Mouse (Mus musculus) MEL (cell line): ENCODE measurements around the gene Fgf11. TPM values are rescaled to one million over a fixed set of nuclear protein-coding genes. Genes with fewer than 3 reads are reported as not detected.

Source experiments
- DNase-seq: peaks from one replicate; pipeline ENCODE4 v3.0.0; 2011; ENCODE audit warnings: low read depth, low spot score
- H3K27ac ChIP-seq: 2 replicates; pipeline ENCODE4 v1.5.1; 2012; ENCODE audit warnings: low read depth, mild to moderate bottlenecking, control low read depth, low read length, moderate library complexity; ENCODE audit not compliant: control insufficient read depth
- H3K27me3 ChIP-seq, 2 experiments: fragments of 150-350 bp in 1 of 2; sonication (generic) in 1 of 2; 2 replicates each; pipeline ENCODE4 v1.6.1; 2012; ENCODE audit warnings: low read length in 2 of 2, mild to moderate bottlenecking in 2 of 2, improper control_type of control experiment in 1 of 2, moderate library complexity in 1 of 2; ENCODE audit not compliant: insufficient read depth in 2 of 2, control insufficient read depth in 1 of 2
- H3K36me3 ChIP-seq, 2 experiments: 2 replicates each; pipeline ENCODE4 v1.6.1; 2012 to 2014; ENCODE audit warnings: low read length in 2 of 2, improper control_type of control experiment in 1 of 2, inconsistent platforms in 1 of 2, mild to moderate bottlenecking in 1 of 2; ENCODE audit not compliant: insufficient read depth in 2 of 2, control insufficient read depth in 1 of 2
- H3K4me1 ChIP-seq, 2 experiments: fragments of 150-350 bp in 1 of 2; sonication (generic) in 1 of 2; 2 replicates each; pipeline ENCODE4 v1.6.1; 2012; ENCODE audit warnings: low read length in 2 of 2, improper control_type of control experiment in 1 of 2, mild to moderate bottlenecking in 1 of 2; ENCODE audit not compliant: insufficient read depth in 2 of 2, control insufficient read depth in 1 of 2
- H3K4me3 ChIP-seq, 2 experiments: fragments of 150-350 bp in 1 of 2; sonication (generic) in 1 of 2; 2 replicates each; pipeline ENCODE4 v1.5.1; 2012; ENCODE audit warnings: low read depth in 2 of 2, low read length in 2 of 2, mild to moderate bottlenecking in 2 of 2, moderate library complexity in 2 of 2, control low read depth in 1 of 2, improper control_type of control experiment in 1 of 2; ENCODE audit not compliant: control insufficient read depth in 1 of 2, insufficient read depth in 1 of 2
- H3K79me2 ChIP-seq: 2 replicates; pipeline ENCODE4 v1.6.1; 2012; ENCODE audit warnings: mild to moderate bottlenecking, low read length, moderate library complexity; ENCODE audit not compliant: control insufficient read depth, poor library complexity, insufficient read depth
- H3K9ac ChIP-seq: 2 replicates; pipeline ENCODE4 v1.6.1; 2012; ENCODE audit warnings: low read depth, mild to moderate bottlenecking, control low read depth, low read length, moderate library complexity; ENCODE audit not compliant: control insufficient read depth, poor library complexity, severe bottlenecking
- H3K9me3 ChIP-seq: fragments of 150-350 bp; sonication (generic); replicated peaks from 2 replicates; pipeline ENCODE4 v1.6.1; 2012; ENCODE audit warnings: mild to moderate bottlenecking, low read length, improper control_type of control experiment, moderate library complexity; ENCODE audit not compliant: insufficient read depth
- CTCF ChIP-seq, 3 experiments: IDR thresholded peaks in 2 of 3; conservative IDR thresholded peaks in 1 of 3; 2 replicates each; pipeline ENCODE4 v1.5.1; 2011 to 2012; ENCODE audit warnings: low read length in 3 of 3, low read depth in 2 of 3, mild to moderate bottlenecking in 2 of 3, improper control_type of control experiment in 1 of 3, inconsistent platforms in 1 of 3, mixed read lengths in 1 of 3, moderate library complexity in 1 of 3; ENCODE audit not compliant: control insufficient read depth in 1 of 3, insufficient read depth in 1 of 3, poor library complexity in 1 of 3, severe bottlenecking in 1 of 3
- EP300 ChIP-seq, 2 experiments: IDR thresholded peaks; 2 replicates each; pipeline ENCODE4 v1.6.1; 2011; ENCODE audit warnings: improper control_type of control experiment in 2 of 2, low read length in 2 of 2, low read depth in 1 of 2, mild to moderate bottlenecking in 1 of 2
- GABPA ChIP-seq: IDR thresholded peaks from 2 replicates; pipeline ENCODE4 v1.6.1; 2012; ENCODE audit warnings: low read depth, mild to moderate bottlenecking, inconsistent platforms, low read length, improper control_type of control experiment, moderate library complexity
- GATA1 ChIP-seq: IDR thresholded peaks from 2 replicates; pipeline ENCODE4 v1.6.1; 2011; ENCODE audit warnings: low read depth, low read length, improper control_type of control experiment
- KAT2A ChIP-seq: conservative IDR thresholded peaks from 2 replicates; pipeline ENCODE4 v1.6.1; 2012; ENCODE audit warnings: low read depth, low read length, improper control_type of control experiment, inconsistent platforms
- MAFK ChIP-seq: IDR thresholded peaks from 2 replicates; pipeline ENCODE4 v1.6.1; 2011; ENCODE audit warnings: low read depth, mild to moderate bottlenecking, low read length, improper control_type of control experiment, borderline replicate concordance
- MAX ChIP-seq: IDR thresholded peaks from 2 replicates; pipeline ENCODE4 v1.6.1; 2011; ENCODE audit warnings: low read length, improper control_type of control experiment
- MAZ ChIP-seq: IDR thresholded peaks from 2 replicates; pipeline ENCODE4 v1.6.1; 2012; ENCODE audit warnings: low read depth, mild to moderate bottlenecking, inconsistent platforms, low read length, improper control_type of control experiment
- MXI1 ChIP-seq: IDR thresholded peaks from 2 replicates; pipeline ENCODE4 v1.6.1; 2011; ENCODE audit warnings: mild to moderate bottlenecking, low read depth, low read length, improper control_type of control experiment
- MYB ChIP-seq: IDR thresholded peaks from 2 replicates; pipeline ENCODE4 v1.6.1; 2011; ENCODE audit warnings: mild to moderate bottlenecking, low read depth, low read length, improper control_type of control experiment
- NELFE ChIP-seq: IDR thresholded peaks from 2 replicates; pipeline ENCODE4 v1.6.1; 2011; ENCODE audit warnings: low read depth, low read length, improper control_type of control experiment
- NRF1 ChIP-seq: IDR thresholded peaks from 2 replicates; pipeline ENCODE4 v1.6.1; 2014; ENCODE audit warnings: low read depth, mild to moderate bottlenecking, inconsistent platforms, low read length, improper control_type of control experiment, moderate library complexity; ENCODE audit not compliant: poor library complexity, insufficient read depth, severe bottlenecking
- POLR2AphosphoS2 ChIP-seq: IDR thresholded peaks from 2 replicates; pipeline ENCODE4 v1.6.1; 2011; ENCODE audit warnings: low read length, improper control_type of control experiment
- RAD21 ChIP-seq: IDR thresholded peaks from 2 replicates; pipeline ENCODE4 v1.6.1; 2011; ENCODE audit warnings: mild to moderate bottlenecking, low read depth, low read length, improper control_type of control experiment
- RCOR1 ChIP-seq: IDR thresholded peaks from 2 replicates; pipeline ENCODE4 v1.6.1; 2012; ENCODE audit warnings: low read depth, mild to moderate bottlenecking, inconsistent platforms, low read length, improper control_type of control experiment
- SMC3 ChIP-seq: IDR thresholded peaks from 2 replicates; pipeline ENCODE4 v1.6.1; 2011; ENCODE audit warnings: low read depth, low read length, improper control_type of control experiment
- TAL1 ChIP-seq: IDR thresholded peaks from 2 replicates; pipeline ENCODE4 v1.6.1; 2012; ENCODE audit warnings: mild to moderate bottlenecking, inconsistent platforms, low read length, moderate library complexity, mixed read lengths
- TCF12 ChIP-seq: IDR thresholded peaks from 2 replicates; pipeline ENCODE4 v1.6.1; 2014; ENCODE audit warnings: low read depth, mild to moderate bottlenecking, inconsistent platforms, low read length, improper control_type of control experiment, moderate library complexity
- ZC3H11A ChIP-seq: IDR thresholded peaks from 2 replicates; pipeline ENCODE4 v1.6.1; 2012; ENCODE audit warnings: low read depth, mild to moderate bottlenecking, inconsistent platforms, low read length, improper control_type of control experiment
- ZNF384 ChIP-seq: IDR thresholded peaks from 2 replicates; pipeline ENCODE4 v1.6.1; 2012; ENCODE audit warnings: low read depth, mild to moderate bottlenecking, inconsistent platforms, low read length, improper control_type of control experiment
- polyA plus RNA-seq, 2 experiments: library from polyadenylated mRNA; stranded (reverse) in 1 of 2; unstranded in 1 of 2; fragments of >175 nt in 1 of 2; fragments of >200 nt in 1 of 2; gene quantifications; 2 replicates each; pipeline versions ENCODE4 v1.2.1 to v1.2.4; 2012; ENCODE audit warnings: low replicate concordance in 2 of 2, low read depth in 1 of 2; ENCODE audit not compliant: insufficient read length in 2 of 2, insufficient read depth in 1 of 2, missing spikeins in 1 of 2
- total RNA-seq: library from RNA; depleted of rRNA; stranded (reverse); fragments of 300-350 nt; gene quantifications from 2 replicates; pipeline ENCODE4 v1.2.3, GENCODE M21; 2012

The Fgf11 gene
- total and polyA plus RNA-seq, 3 experiments = 5.1 to 26.8 TPM; not detected in 1

DNA sequence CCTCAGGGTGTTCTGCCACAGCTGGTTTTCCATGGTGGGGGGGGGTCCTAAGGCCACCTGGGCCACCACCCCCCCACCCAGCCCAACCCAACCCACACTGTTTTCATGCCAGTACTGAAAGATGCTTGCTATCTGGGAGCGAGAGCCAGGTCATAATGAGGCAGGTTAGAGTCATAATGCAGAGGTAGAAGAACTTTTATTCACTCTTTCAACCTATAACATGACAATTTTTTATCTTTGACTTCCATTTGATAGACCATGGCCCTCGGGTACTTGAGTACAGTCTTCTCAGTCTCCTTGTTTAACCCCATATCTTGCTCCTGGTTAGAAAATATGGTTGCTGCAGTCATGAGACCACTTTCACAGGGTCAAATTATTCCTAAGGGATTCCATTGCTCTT lies 16.7 kb upstream of the Fgf11 start, which contains the start of gene Spem2:
Gene Spem2, minus strand, starts transcription at position 101 of the 400 bp plus-strand sequence.
- 0 out of 4 replicates have a peak, but pooled peaks cover 0 to 2% of the 10 kb centered on the region in 2 experiments for H3K27me3 ChIP-seq
- H3K9ac ChIP-seq = no peak within 1 kb of the TSS
- no peaks in the 10 kb centered on the region for H3K79me2 ChIP-seq
- DNase-seq = no peak
- H3K9me3 ChIP-seq = no peaks in the 10 kb centered on the region
- no peak within 1 kb of the TSS for H3K4me3 ChIP-seq
- H3K4me1 ChIP-seq = no peaks in the 10 kb centered on the region
- no peak for TF ChIP-seq NELFE
- H3K27ac ChIP-seq = no peak within 1 kb of the TSS
- H3K36me3 ChIP-seq = no peaks in the 10 kb centered on the region

DNA sequence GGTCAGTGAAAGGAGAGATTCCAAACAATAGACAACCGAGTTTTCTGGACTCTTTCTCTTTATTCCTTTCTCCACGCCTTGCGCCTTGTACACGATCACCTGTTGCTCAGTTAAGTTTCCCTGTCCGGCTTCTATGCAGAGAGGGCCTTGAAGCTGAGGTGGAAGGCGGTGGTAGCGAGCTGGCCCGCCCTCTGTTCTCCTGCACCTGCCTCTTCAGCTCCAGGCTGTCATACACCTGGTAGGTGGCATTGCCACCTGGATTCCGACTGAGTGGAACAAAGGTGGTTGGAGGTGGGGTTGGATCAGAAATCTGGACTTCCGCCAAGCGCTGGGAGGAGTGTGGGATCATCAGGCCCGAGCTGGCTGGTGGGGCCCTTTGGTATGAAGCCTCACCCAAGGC lies 14.9 kb upstream of the Fgf11 start:
- H3K27me3 ChIP-seq = peaks cover 0 to 2% of the 10 kb centered on the region in 2 experiments; a peak in 1 of 4 replicates

DNA sequence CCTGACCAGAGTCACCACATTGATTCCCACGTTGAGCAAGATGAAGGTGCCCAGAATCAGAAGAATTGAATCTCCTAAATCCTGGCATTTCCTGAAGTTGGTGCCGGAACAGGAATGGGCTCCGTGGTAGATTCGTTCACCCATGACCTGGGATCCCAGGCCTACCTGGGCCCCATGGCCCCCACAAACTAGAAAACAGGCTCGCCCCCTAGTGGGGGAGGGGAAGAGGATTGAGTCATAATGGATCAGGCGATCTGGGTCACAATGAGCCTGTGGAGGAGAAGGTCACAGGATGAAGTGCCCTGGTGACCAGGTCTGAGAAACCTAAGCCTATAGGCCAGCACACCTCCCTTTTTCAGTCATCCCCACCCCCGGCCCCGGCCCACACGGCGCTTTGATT lies 13.5 kb upstream of the Fgf11 start, which contains the start of gene Gm39566:
Gene Gm39566, minus strand, starts transcription at position 144 of the 400 bp plus-strand sequence.
- Histone ChIP-seq H3K4me3 (no peak within 1 kb of the TSS), H3K9ac (no peak within 1 kb of the TSS)
- DNase-seq = no peak
- no peak for TF ChIP-seq EP300 (IDR thresholded peaks at IDR 0.05; ENCODE audit: low read depth in 1 of 2, low read length in 2 of 2)
- peak in 2 of 3 experiments; percentile 29 to 31; a peak in 3 of 6 replicates for TF ChIP-seq CTCF (IDR thresholded peaks at IDR 0.05 in 2 of 3, conservative IDR thresholded peaks at IDR 0.05 in 1 of 3; ENCODE audit: control insufficient read depth in 1 of 3, insufficient read depth in 1 of 3, low read depth in 2 of 3, low read length in 3 of 3, poor library complexity in 1 of 3, severe bottlenecking in 1 of 3)
- TF ChIP-seq RAD21 = peak; percentile 10
- no peak for TF ChIP-seq GATA1
- no peak for TF ChIP-seq POLR2AphosphoS2
- TF ChIP-seq ZNF384 = no peak
- TF ChIP-seq ZC3H11A = 0 out of 2 replicates have a peak, but pooled peaks have one; percentile 22
- TF ChIP-seq TCF12 = no peak
- TF ChIP-seq MAZ = 0 out of 2 replicates have a peak, but pooled peaks have one; percentile 38
- no peak for TF ChIP-seq TAL1
- TF ChIP-seq SMC3 = 0 out of 2 replicates have a peak, but pooled peaks have one; percentile 30
- TF ChIP-seq RCOR1 = no peak
- TF ChIP-seq, all 39 proteins: peak for 5
- H3K79me2 ChIP-seq = no peaks in the 10 kb centered on the region
- H3K36me3 ChIP-seq = no peaks in the 10 kb centered on the region
- no peaks in the 10 kb centered on the region for H3K9me3 ChIP-seq
- peaks cover 2 to 5% of the 10 kb centered on the region in 2 experiments for H3K27me3 ChIP-seq
- no peak within 1 kb of the TSS for H3K27ac ChIP-seq
- no peaks in the 10 kb centered on the region for H3K4me1 ChIP-seq

More for the DNA sequence above, 14.9 kb upstream of the Fgf11 start:
- H3K9me3 ChIP-seq = no peaks in the 10 kb centered on the region
- TF ChIP-seq EP300 (IDR thresholded peaks at IDR 0.05; ENCODE audit: low read depth in 1 of 2, low read length in 2 of 2) = no peak
- TF ChIP-seq KAT2A = no peak
- TF ChIP-seq MAFK = no peak
- no peak for TF ChIP-seq SMC3
- TF ChIP-seq GABPA = no peak
- no peak for TF ChIP-seq MXI1
- no peak for TF ChIP-seq MAX
- no peak for TF ChIP-seq MYB
- TF ChIP-seq NRF1 = no peak
- H3K4me3 ChIP-seq = no peak overlapping the region
- H3K9ac ChIP-seq = no peak overlapping the region
- no peak for DNase-seq
- H3K27ac ChIP-seq = no peak overlapping the region
- H3K36me3 ChIP-seq = no peaks in the 10 kb centered on the region
- no peaks in the 10 kb centered on the region for H3K79me2 ChIP-seq
- H3K4me1 ChIP-seq = no peaks in the 10 kb centered on the region
